Mouse (Mus musculus): ENCODE data around the gene Jakmip3. TPM values are rescaled to one million over a fixed set of nuclear protein-coding genes. Genes with fewer than 3 reads are reported as not detected.

Gene Jakmip3
- total RNA-seq (2023), result not detected

DNA sequence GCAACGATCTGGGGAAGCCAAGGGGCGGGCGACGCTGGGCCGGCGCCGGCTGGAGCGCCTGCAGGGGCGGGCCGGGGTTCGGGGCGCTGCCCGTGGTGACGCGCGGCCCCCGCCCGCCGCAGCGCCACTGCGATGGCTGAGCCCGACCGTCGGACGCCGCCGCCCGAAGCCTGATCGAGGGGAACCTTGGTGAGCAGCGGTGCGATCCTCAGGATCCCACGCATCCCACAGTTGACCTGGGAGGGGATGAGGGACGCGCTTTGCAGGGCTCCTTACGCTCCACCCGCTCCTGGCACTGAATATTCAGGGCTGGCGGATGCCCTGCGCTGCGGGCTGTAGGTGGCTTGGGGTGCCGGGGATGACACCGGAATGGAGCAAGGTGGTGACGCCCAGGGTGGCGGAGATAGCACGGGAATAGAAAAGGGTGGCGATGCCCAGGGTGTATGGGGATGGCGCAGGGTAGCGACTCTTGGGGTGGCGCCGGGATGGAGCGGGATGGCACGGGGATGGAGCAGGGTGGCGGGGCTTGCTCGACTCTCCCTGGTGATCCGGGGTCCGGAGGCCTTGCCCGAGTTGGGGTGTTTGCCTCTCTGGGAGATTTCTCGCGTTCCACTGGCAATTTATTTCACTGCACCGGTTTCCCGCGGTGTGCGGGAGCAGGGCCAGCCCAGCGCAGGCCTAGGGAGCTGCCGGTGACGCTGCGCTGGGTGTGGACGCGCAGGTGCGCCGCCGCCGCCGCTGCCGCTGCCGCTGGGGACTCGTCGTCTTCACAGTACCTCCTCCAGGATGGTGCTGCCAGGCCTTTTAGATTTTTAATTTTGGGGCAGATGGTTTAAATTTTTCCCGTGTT lies at the start of gene Jakmip3:
TSS of gene Jakmip3 (plus strand) at position 119 of the 850 bp plus-strand sequence.

GRCm38 (mm10) chr7:138909277-138910192 lies 31.0 kb upstream of the Jakmip3 start, which contains the start of gene Bnip3:
TSS of gene Bnip3 (minus strand) at chr7:138909519.

GRCm38 (mm10) chr7:139085629-139086194 lies 145.2 kb downstream of the Jakmip3 start, which contains the start of gene Dpysl4:
TSS of gene Dpysl4 (plus strand) at chr7:139086001.

Other genes starting within 250 kb of the Jakmip3 start
- gene Ppp2r2d, start 94.7 kb upstream of the Jakmip3 start, total RNA-seq (2023), result 10 to 100 TPM; 54.3 to 55.7 TPM
- gene Mapk1ip1, start 94.5 kb upstream of the Jakmip3 start, total RNA-seq (2023), result 10 to 100 TPM; 51.8 to 55.7 TPM
- 1 to 10 TPM; 6.1 to 9.1 TPM for gene Bnip3, start 31.2 kb upstream of the Jakmip3 start, total RNA-seq (2023)
- not detected for gene Dpysl4, start 145.3 kb downstream of the Jakmip3 start, total RNA-seq (2023)

Measured in B cell, adult 67 days (primary cell).